Mouse (Mus musculus) neural tube, embryonic 11.5 days (tissue): ENCODE measurements around the gene Spryd3. TPM values are rescaled to one million over a fixed set of nuclear protein-coding genes. Genes with fewer than 3 reads are reported as not detected.

ENCODE experiments used
- ATAC-seq: fragments of 200-750 bp; cut with Nextera tagmentation; 2 replicates; pipeline ENCODE4 v1.8.0; 2017; ENCODE audit warnings: moderate number of reproducible peaks, mild to moderate bottlenecking, moderate TSS enrichment, moderate library complexity; ENCODE audit not compliant: insufficient read depth, low FRiP score, low TSS enrichment
- DNase-seq: peaks from one replicate; pipeline ENCODE4 v3.0.0-alpha.2; 2015; ENCODE audit warnings: low spot score
- H3K27ac ChIP-seq: fragments of 300-500 bp; sonication (generic); 2 replicates; pipeline ENCODE4 v1.5.1; 2014; ENCODE audit warnings: low read depth, mild to moderate bottlenecking, low read length
- H3K27me3 ChIP-seq: fragments of 300-500 bp; sonication (generic); 2 replicates; pipeline ENCODE4 v1.6.1; 2014; ENCODE audit warnings: mild to moderate bottlenecking, low read length, mixed read lengths; ENCODE audit not compliant: control insufficient read depth, insufficient read depth
- H3K36me3 ChIP-seq: fragments of 300-500 bp; sonication (generic); 2 replicates; pipeline ENCODE4 v1.6.1; 2014; ENCODE audit warnings: mild to moderate bottlenecking, low read length, moderate library complexity, mixed read lengths; ENCODE audit not compliant: control insufficient read depth, insufficient read depth
- H3K4me1 ChIP-seq: fragments of 300-500 bp; sonication (generic); 2 replicates; pipeline ENCODE4 v1.6.1; 2014; ENCODE audit warnings: low read length, mixed read lengths; ENCODE audit not compliant: control insufficient read depth, insufficient read depth
- H3K4me2 ChIP-seq: fragments of 300-500 bp; sonication (generic); 2 replicates; pipeline ENCODE4 v1.6.1; 2014; ENCODE audit warnings: low read depth, mild to moderate bottlenecking, moderate library complexity
- H3K4me3 ChIP-seq: fragments of 300-500 bp; sonication (generic); 2 replicates; pipeline ENCODE4 v1.5.1; 2014; ENCODE audit warnings: low read depth, low read length
- H3K9ac ChIP-seq: fragments of 300-500 bp; sonication (generic); 2 replicates; pipeline ENCODE4 v1.6.1; 2014; ENCODE audit warnings: mild to moderate bottlenecking, low read length
- H3K9me3 ChIP-seq: fragments of 300-500 bp; sonication (generic); 2 replicates; pipeline ENCODE4 v1.6.1; 2016; ENCODE audit warnings: low read length; ENCODE audit not compliant: control insufficient read depth
- WGBS: fragments of 180-500 bp; shearing (Covaris S2); extraction: QIAGEN DNeasy Blood & Tissue Kit; methylation state at CpG from one replicate; pipeline ENCODE4 v1.1.7; 2014; 5-methylcytosine and 5-hydroxymethylcytosine counted together
- polyA plus RNA-seq: library from polyadenylated mRNA; unstranded; fragments of >200 nt; fragmentation: Nextera tagmentation; extraction: Ambion mirVana; gene quantifications from 2 replicates; pipeline ENCODE4 v1.2.1, GENCODE M21; 2014

The Spryd3 gene
- polyA plus RNA-seq, 1 experiment from 2014 or later, result 17.0 TPM

GRCm38 (mm10) chr15:102112181-102112580, 23.9 kb downstream of the Spryd3 start:
- Histone ChIP-seq H3K27ac (no peak overlapping the region), H3K4me2 (no peak overlapping the region), H3K36me3 (peaks cover 10% of the 10 kb centered on the region), H3K27me3 (peaks cover 7% of the 10 kb centered on the region; the same call in 1 of the 2 replicates), H3K4me3 (no peak overlapping the region), H3K4me1 (peaks cover 2% of the 10 kb centered on the region; the same call in 1 of the 2 replicates), H3K9ac (no peak overlapping the region), H3K9me3 (no peaks in the 10 kb centered on the region)
- WGBS, result 87% methylated on average over 6 of the region's 6 CpGs
- ATAC-seq (no peak), DNase-seq (no peak)

- Histone ChIP-seq H3K27me3 (peaks cover 14% of the 10 kb centered on the region), H3K9ac (no peak overlapping the region), H3K4me2 (no peak overlapping the region), H3K4me3 (no peak overlapping the region), H3K36me3 (peaks cover 5% of the 10 kb centered on the region; the same call in 1 of the 2 replicates), H3K4me1 (peaks cover 9% of the 10 kb centered on the region), H3K27ac (no peak overlapping the region), H3K9me3 (no peaks in the 10 kb centered on the region)
- DNase-seq, result no peak
- ATAC-seq, result no peak
- WGBS, result 85% methylated on average over 10 of the region's 11 CpGs
Measured at GRCm38 (mm10) chr15:102111495-102111829, 24.6 kb downstream of the Spryd3 start.

DNA sequence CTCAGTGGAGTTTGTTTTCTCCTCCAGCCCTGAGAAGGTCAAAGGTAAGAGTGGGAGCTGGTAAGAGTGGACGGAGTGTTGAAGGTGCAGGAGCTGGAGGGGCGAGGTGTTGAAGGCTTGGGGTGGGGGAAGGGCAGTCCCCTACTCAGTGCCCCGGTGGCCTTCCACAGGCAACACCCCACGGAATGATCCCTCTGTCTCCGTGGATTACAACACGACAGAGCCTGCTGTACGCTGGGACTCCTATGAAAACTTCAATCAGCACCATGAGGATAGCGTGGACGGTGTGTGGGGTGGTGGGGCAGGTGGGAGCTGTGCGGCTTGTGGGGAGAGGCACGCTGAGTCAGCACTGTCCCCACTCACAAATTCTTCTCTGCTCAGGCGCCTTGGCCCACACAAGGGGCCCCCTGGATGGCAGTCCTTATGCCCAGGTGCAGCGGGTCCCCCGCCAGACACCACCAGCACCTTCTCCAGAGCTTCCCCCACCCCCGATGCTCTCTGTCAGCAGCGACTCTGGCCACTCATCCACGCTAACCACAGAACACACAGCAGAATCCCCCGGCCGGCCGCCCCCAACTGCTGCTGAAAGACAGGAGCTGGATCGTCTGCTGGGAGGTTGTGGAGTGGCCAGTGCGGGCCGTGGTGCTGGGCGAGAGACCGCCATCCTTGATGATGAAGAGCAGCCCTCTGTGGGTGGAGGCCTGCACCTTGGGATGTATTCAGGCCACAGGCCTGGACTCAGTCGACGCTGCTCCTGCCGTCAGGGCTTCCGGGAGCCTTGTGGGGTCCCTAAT, 25.1 kb downstream of the Spryd3 start:
- DNase-seq (no peak), ATAC-seq (no peak)
- peaks cover 3% of the 10 kb centered on the region; the same call in 1 of the 2 replicates for H3K36me3 ChIP-seq
- H3K4me3 ChIP-seq, result no peak overlapping the region
- H3K27me3 ChIP-seq, result peaks cover 20% of the 10 kb centered on the region
- H3K9me3 ChIP-seq, result no peaks in the 10 kb centered on the region
- peaks cover 10% of the 10 kb centered on the region for H3K4me1 ChIP-seq
- WGBS, result 83% methylated on average over 26 of the region's 29 CpGs
- no peak overlapping the region for H3K27ac ChIP-seq
- H3K4me2 ChIP-seq, result no peak overlapping the region
- H3K9ac ChIP-seq, result no peak overlapping the region

- H3K36me3 ChIP-seq, result 0 out of 2 replicates have a peak, but pooled peaks cover 2% of the 10 kb centered on the region
- H3K9me3 ChIP-seq, result no peaks in the 10 kb centered on the region
- H3K9ac ChIP-seq, result no peak overlapping the region
- DNase-seq (no peak), ATAC-seq (no peak)
- H3K4me3 ChIP-seq, result no peak overlapping the region
- WGBS, result 99% methylated on average over 7 of the region's 7 CpGs
- H3K27ac ChIP-seq, result no peak overlapping the region
- peaks cover 10% of the 10 kb centered on the region for H3K4me1 ChIP-seq
- H3K4me2 ChIP-seq, result no peak overlapping the region
- peaks cover 26% of the 10 kb centered on the region for H3K27me3 ChIP-seq
Measured at GRCm38 (mm10) chr15:102110271-102110670, 25.8 kb downstream of the Spryd3 start.

DNA sequence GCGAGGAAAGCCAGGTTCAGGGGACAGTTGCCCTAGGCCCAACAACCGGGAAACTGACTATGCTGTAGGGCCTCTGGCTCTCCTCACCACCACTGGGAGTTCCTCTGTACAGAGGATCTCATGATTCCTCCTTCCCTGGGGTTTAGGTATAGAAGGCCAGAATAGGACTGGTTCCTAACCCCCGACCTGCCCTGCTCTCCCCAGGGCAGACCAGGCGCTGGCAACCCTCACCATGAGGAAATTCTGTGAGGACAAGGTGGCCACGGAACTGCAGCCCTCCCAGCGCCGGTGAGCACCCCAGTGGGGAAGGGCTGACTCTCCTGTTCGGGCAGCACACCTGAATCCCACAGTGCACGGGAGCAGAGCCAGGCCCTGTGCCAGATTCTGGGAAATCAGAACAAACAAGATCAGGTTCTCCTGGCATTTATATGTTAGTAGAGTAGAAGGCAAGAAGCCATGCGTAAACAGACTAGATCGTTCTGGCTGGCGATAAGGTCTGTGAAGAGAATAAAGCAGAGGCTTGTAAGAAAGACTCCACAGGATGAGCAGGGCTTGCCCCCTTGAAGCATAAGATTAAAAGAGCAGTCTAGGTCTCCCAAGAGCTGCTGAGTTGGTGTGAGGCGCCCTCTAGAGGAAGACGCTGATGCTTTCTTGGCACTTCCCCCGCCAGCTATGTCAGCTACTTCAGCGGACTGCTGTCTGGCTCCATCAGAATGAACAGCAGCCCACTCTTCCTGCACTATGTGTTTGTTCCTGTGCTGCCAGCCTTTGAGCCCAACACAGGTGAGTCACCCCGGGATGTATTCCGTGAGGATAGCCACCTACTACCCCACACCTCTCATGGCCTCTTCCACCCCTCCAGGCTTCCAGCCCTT, 27.1 kb downstream of the Spryd3 start:
- Histone ChIP-seq H3K9me3 (no peaks in the 10 kb centered on the region), H3K4me1 (peaks cover 17% of the 10 kb centered on the region), H3K36me3 (0 out of 2 replicates have a peak, but pooled peaks cover 2% of the 10 kb centered on the region), H3K27me3 (peaks cover 26% of the 10 kb centered on the region), H3K9ac (no peak overlapping the region), H3K4me3 (no peak overlapping the region), H3K27ac (no peak overlapping the region), H3K4me2 (no peak overlapping the region)
- DNase-seq (peak; percentile 76), ATAC-seq (no peak)
- 55% methylated on average over 18 of the region's 18 CpGs for WGBS

GRCm38 (mm10) chr15:102107689-102108573, 28.1 kb downstream of the Spryd3 start:
- ATAC-seq (no peak), DNase-seq (peak; percentile 67)
- Histone ChIP-seq H3K4me1 (peaks cover 22% of the 10 kb centered on the region), H3K27ac (no peak overlapping the region), H3K36me3 (0 out of 2 replicates have a peak, but pooled peaks cover 2% of the 10 kb centered on the region), H3K4me2 (no peak overlapping the region), H3K27me3 (peaks cover 26% of the 10 kb centered on the region), H3K9ac (no peak overlapping the region), H3K4me3 (no peak overlapping the region), H3K9me3 (no peaks in the 10 kb centered on the region)
- WGBS, result 39% methylated on average over 13 of the region's 13 CpGs

- H3K36me3 ChIP-seq, result no peaks in the 10 kb centered on the region
- H3K4me3 ChIP-seq, result peak overlapping the region; percentile 27
- peaks cover 31% of the 10 kb centered on the region for H3K4me1 ChIP-seq
- 6% methylated on average over 38 of the region's 38 CpGs for WGBS
- H3K4me2 ChIP-seq, result peak overlapping the region; percentile 36
- DNase-seq (peak; percentile 29), ATAC-seq (no peak)
- H3K9ac ChIP-seq, result no peak overlapping the region
- H3K9me3 ChIP-seq, result no peaks in the 10 kb centered on the region
- peaks cover 26% of the 10 kb centered on the region for H3K27me3 ChIP-seq
- no peak overlapping the region for H3K27ac ChIP-seq
Measured at GRCm38 (mm10) chr15:102106754-102107456, 29.1 kb downstream of the Spryd3 start.
